Mouse (Mus musculus) heart, embryonic 11.5 days (tissue): ENCODE results near the gene Nme9. TPM values are rescaled to one million over a fixed set of nuclear protein-coding genes. Genes with fewer than 3 reads are reported as not detected.

Source experiments
- ATAC-seq: fragments of 200-750 bp; cut with Nextera tagmentation; replicated peaks from 2 replicates; pipeline ENCODE4 v1.8.0; 2017; ENCODE audit warnings: moderate library complexity; ENCODE audit not compliant: insufficient number of reproducible peaks, low FRiP score, low TSS enrichment
- H3K27ac ChIP-seq: fragments of 300-500 bp; sonication (generic); 2 replicates; pipeline ENCODE4 v1.5.1; 2014; ENCODE audit warnings: mild to moderate bottlenecking, low read depth, low read length
- H3K27me3 ChIP-seq: fragments of 300-500 bp; sonication (generic); 2 replicates; pipeline ENCODE4 v1.6.1; 2014; ENCODE audit warnings: mild to moderate bottlenecking, low read length, mixed read lengths; ENCODE audit not compliant: control insufficient read depth, insufficient read depth
- H3K36me3 ChIP-seq: fragments of 300-500 bp; sonication (generic); 2 replicates; pipeline ENCODE4 v1.6.1; 2014; ENCODE audit warnings: mild to moderate bottlenecking, low read length, moderate library complexity, mixed read lengths; ENCODE audit not compliant: control insufficient read depth, insufficient read depth
- H3K4me1 ChIP-seq: fragments of 300-500 bp; sonication (generic); 2 replicates; pipeline ENCODE4 v1.6.1; 2014; ENCODE audit warnings: low read length; ENCODE audit not compliant: control insufficient read depth, insufficient read depth
- H3K4me2 ChIP-seq: fragments of 300-500 bp; sonication (generic); 2 replicates; pipeline ENCODE4 v1.6.1; 2014; ENCODE audit warnings: mild to moderate bottlenecking, moderate library complexity
- H3K4me3 ChIP-seq: fragments of 300-500 bp; sonication (generic); 2 replicates; pipeline ENCODE4 v1.5.1; 2014; ENCODE audit warnings: low read depth, low read length
- H3K9ac ChIP-seq: fragments of 300-500 bp; sonication (generic); 2 replicates; pipeline ENCODE4 v1.6.1; 2014; ENCODE audit warnings: mild to moderate bottlenecking, low read depth, low read length, moderate library complexity
- H3K9me3 ChIP-seq: fragments of 300-500 bp; sonication (generic); replicated peaks from 2 replicates; pipeline ENCODE4 v1.6.1; 2016; ENCODE audit warnings: low read length; ENCODE audit not compliant: control insufficient read depth
- WGBS: fragments of 180-500 bp; shearing (Covaris S2); extraction: QIAGEN DNeasy Blood & Tissue Kit; methylation state at CpG from one replicate; pipeline ENCODE4 v1.1.7; 2014; ENCODE audit not compliant: insufficient replicate concordance; 5-methylcytosine and 5-hydroxymethylcytosine counted together
- polyA plus RNA-seq: library from polyadenylated mRNA; unstranded; fragments of >200 nt; fragmentation: Nextera tagmentation; extraction: Ambion mirVana; gene quantifications from 2 replicates; pipeline ENCODE4 v1.2.1, GENCODE M21; 2014

The Nme9 gene
- polyA plus RNA-seq, 1 experiment from 2014 or later, result 0.19 TPM

DNA sequence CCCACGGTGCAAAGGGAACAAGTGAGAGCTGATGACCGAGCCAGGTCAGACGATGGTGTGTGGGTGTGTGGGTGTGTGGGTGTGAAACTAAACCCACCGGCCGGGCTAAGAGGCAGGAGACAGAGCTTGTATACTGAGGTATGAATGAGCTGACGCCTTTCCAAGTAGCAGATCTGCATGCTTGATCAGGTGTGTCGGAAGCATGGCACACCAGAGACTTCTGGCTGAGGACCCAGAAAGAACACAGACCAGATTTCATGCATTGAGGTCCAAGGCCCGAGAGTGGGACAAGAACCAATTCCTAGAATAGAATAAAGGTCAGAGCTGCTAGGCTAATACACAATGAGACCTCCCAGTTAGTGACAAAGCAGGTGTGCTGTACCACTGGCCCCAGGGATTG is 12.2 kb upstream of the Nme9 start:
- ATAC-seq, result no peak
- Histone ChIP-seq H3K27ac (no peak overlapping the region), H3K4me3 (no peak overlapping the region), H3K9me3 (no peaks in the 10 kb centered on the region), H3K4me2 (no peak overlapping the region), H3K9ac (no peak overlapping the region), H3K36me3 (no peaks in the 10 kb centered on the region), H3K4me1 (peaks cover 9% of the 10 kb centered on the region), H3K27me3 (peaks cover 15% of the 10 kb centered on the region)
- 67% methylated on average over 8 of the region's 8 CpGs for WGBS

- 66% methylated on average over 5 of the region's 5 CpGs for WGBS
These were observed 10.3 kb upstream of the Nme9 start for GRCm38 (mm10) chr9:99440941-99441340.

DNA sequence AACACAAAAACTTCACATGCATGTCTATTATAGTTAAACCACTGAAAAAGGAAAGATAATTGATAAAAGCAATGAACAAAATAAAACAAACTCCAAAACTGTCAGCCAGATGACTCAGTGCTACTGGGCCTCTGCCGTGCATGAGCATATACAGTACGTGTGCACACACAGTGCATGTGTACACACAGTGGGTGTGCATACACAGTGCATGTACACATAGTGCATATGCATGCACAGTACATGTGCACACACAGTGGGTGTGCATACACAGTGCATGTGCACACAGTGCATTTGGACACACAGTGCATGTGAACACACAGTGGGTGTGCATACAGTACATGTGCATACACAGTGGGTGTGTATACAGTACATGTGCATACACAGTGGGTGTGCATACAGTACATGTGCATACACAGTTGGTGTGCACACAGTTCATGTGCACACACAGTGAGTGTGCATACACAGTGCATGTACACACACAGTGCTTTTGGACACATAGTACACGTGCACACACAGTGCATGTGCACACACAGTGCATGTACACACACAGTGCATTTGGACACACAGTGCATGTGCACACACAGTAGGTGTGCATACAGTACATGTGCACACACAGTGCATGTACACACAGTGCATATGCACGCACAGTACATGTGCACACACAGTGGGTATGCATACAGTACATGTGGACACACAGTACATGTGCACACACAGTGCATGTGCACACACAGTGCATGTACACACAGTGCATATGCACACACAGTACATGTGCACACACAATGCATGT is 9.4 kb upstream of the Nme9 start:
- Histone ChIP-seq H3K4me3 (no peak overlapping the region), H3K9ac (no peak overlapping the region), H3K27ac (no peak overlapping the region), H3K36me3 (no peaks in the 10 kb centered on the region), H3K4me1 (no peaks in the 10 kb centered on the region), H3K9me3 (no peaks in the 10 kb centered on the region), H3K27me3 (peaks cover 15% of the 10 kb centered on the region), H3K4me2 (no peak overlapping the region)
- peak; percentile 47; the same call in 1 of the 2 replicates for ATAC-seq
- WGBS, result 88% methylated on average over 4 of the region's 4 CpGs

More at GRCm38 (mm10) chr9:99440941-99441340, 10.3 kb upstream of the Nme9 start:
- no peak overlapping the region for H3K27ac ChIP-seq
- no peak overlapping the region for H3K9ac ChIP-seq
- H3K4me1 ChIP-seq, result no peaks in the 10 kb centered on the region
- no peaks in the 10 kb centered on the region for H3K36me3 ChIP-seq
- no peak for ATAC-seq
- no peaks in the 10 kb centered on the region for H3K9me3 ChIP-seq
- no peak overlapping the region for H3K4me2 ChIP-seq
- H3K4me3 ChIP-seq, result no peak overlapping the region
- H3K27me3 ChIP-seq, result peaks cover 15% of the 10 kb centered on the region

- Histone ChIP-seq H3K9ac (no peak overlapping the region), H3K36me3 (no peaks in the 10 kb centered on the region), H3K4me3 (no peak overlapping the region), H3K4me2 (no peak overlapping the region), H3K9me3 (no peaks in the 10 kb centered on the region), H3K27me3 (0 out of 2 replicates have a peak, but pooled peaks cover 2% of the 10 kb centered on the region), H3K27ac (no peak overlapping the region), H3K4me1 (no peaks in the 10 kb centered on the region)
- no peak for ATAC-seq
- 37% methylated on average over 8 of the region's 8 CpGs for WGBS
These were observed 6.6 kb upstream of the Nme9 start for GRCm38 (mm10) chr9:99444590-99445178.

DNA sequence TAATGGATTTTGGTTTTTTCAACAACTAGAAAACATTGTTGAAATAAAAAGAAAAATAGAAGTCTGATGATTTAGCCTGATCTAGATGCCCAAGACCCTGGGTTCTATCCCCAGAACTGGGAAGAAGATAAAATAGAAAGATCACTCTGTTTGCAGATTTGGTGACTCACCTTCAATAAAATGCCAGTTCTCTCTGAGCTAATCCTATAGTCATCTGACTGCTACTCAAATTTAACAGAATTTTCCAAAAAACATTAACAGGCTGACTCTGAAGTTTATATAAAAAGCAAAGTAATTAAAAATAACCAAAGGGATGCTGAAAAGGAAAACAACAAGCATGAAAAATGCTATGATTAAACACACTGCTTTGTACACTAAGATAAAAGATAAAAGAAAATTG is 5.0 kb upstream of the Nme9 start:
- Histone ChIP-seq H3K4me3 (no peak overlapping the region), H3K4me1 (no peaks in the 10 kb centered on the region), H3K9me3 (no peaks in the 10 kb centered on the region), H3K4me2 (no peak overlapping the region), H3K36me3 (no peaks in the 10 kb centered on the region), H3K27ac (no peak overlapping the region), H3K9ac (no peak overlapping the region), H3K27me3 (peaks cover 9% of the 10 kb centered on the region; the same call in 1 of the 2 replicates)
- ATAC-seq, result no peak

DNA sequence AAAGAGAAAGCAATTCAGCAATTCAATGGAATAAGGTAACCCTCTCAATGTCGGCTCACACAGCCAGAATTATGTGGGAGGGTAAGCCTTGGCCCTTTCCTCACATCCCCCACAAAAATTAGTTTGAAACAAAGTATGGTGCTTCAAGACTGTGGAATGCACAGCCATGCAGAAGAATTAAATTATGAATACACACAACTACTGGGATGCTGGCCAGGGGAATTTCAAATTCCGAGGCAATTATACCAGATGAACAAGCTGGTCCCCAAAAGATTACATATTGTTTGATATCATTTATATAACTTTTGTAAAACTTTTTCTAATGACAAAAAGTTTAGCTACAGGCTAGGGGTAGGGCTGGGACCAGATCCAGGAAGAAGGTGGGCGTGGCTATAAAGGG is 4.0 kb upstream of the Nme9 start:
- H3K27ac ChIP-seq, result no peak overlapping the region
- H3K9ac ChIP-seq, result no peak overlapping the region
- H3K4me1 ChIP-seq, result no peaks in the 10 kb centered on the region
- H3K36me3 ChIP-seq, result no peaks in the 10 kb centered on the region
- 75% methylated on average over 3 of the region's 3 CpGs for WGBS
- no peak overlapping the region for H3K4me2 ChIP-seq
- H3K9me3 ChIP-seq, result no peaks in the 10 kb centered on the region
- ATAC-seq, result no peak
- H3K27me3 ChIP-seq, result peaks cover 17% of the 10 kb centered on the region
- H3K4me3 ChIP-seq, result no peak overlapping the region

DNA sequence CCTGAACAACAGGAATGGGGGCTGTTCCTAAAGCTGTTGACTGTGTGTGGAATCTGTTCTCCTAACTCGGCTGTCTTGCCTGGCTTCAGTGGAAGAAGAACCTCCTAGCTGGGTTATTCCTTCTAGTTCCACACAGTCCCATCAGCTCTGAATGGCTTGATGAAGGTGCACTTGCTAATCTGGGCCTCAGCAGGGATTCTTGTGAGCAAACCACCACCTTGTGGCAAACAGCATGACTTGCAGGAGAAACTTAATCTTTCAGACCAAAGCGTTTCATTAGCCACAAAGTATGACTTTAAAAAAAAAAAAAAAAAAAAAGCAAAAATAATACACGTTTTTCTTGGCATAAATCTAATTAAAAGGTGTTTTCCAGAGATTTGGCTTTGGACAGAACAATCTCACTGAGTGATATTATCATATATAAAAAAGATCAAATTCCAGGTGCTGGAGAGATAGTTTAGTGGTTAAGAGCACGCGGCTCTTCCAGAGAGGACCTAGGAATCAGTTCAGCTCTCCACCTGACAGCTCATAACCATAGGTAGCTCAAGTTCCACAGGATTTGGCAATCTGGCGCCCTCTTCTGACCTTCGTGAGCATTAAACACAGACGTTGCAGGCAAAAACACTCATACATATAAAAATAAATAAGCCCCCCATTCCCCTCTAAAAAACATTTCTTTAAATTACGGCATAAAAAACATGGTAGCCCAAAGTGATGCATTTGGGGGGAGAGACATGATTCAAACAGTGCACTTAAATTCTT is 1.2 kb upstream of the Nme9 start:
- H3K4me1 ChIP-seq, result no peaks in the 10 kb centered on the region
- no peak overlapping the region for H3K9ac ChIP-seq
- no peak overlapping the region for H3K4me2 ChIP-seq
- no peak overlapping the region for H3K4me3 ChIP-seq
- no peaks in the 10 kb centered on the region for H3K9me3 ChIP-seq
- H3K27me3 ChIP-seq, result peaks cover 14% of the 10 kb centered on the region
- no peak for ATAC-seq
- 36% methylated on average over 9 of the region's 9 CpGs for WGBS
- no peaks in the 10 kb centered on the region for H3K36me3 ChIP-seq
- no peak overlapping the region for H3K27ac ChIP-seq

DNA sequence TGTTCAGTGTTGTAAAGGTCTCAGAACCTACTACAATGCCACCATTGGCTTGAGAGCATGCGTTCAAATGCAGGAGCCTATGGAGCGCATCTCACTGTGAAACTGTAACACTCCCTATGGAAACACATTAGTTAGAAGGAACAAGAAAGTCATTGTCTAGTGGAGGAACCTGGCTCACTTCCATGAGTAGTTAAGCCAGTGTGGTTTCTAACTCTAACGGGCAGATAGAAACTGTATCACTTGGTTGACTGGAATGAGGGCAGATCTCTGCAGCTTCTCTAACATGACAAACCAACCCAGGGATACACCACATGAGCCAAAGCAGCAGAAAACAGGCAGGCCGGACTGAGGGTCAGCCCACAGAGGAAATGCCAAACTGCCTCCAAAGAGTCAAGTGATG is 2.9 kb downstream of the Nme9 start:
- ATAC-seq, result no peak
- Histone ChIP-seq H3K9ac (no peak overlapping the region), H3K9me3 (no peaks in the 10 kb centered on the region), H3K4me3 (no peak overlapping the region), H3K27ac (no peak overlapping the region), H3K27me3 (peaks cover 14% of the 10 kb centered on the region), H3K4me2 (no peak overlapping the region), H3K36me3 (no peaks in the 10 kb centered on the region), H3K4me1 (no peaks in the 10 kb centered on the region)
- 78% methylated on average over 4 of the region's 4 CpGs for WGBS
